33 mouse cellular contexts compared by ENCODE assay signal in genomic region chr10:105801147-105801546, GRCm38 (mm10). TPM values are rescaled to one million over a fixed set of nuclear protein-coding genes. Genes with fewer than 3 reads are reported as not detected.
DNase-seq lines count a peak whose midpoint lies in the region; ATAC-seq and TF ChIP-seq lines count a peak whose summit lies in the region.
"Had no signal": no experiment of that assay in that cellular context is flagged by ENCODE, and none has a peak within 500 bp of the region (broad histone marks: within the 10 kb centered on the region; RNA-seq: fewer than 3 reads in every experiment).

No protein-coding gene starts in this region.

- WGBS in forebrain, embryonic 12.5 days = 80% methylated on average over 6 of the region's 6 CpGs
- WGBS in forebrain, embryonic 16.5 days = 86% methylated on average over 6 of the region's 6 CpGs
- 40% methylated on average over 6 of the region's 6 CpGs for WGBS in kidney, embryonic 16.5 days
- WGBS in limb, embryonic 14.5 days = 16% methylated on average over 6 of the region's 6 CpGs
- WGBS in liver, postnatal 0 days (ENCODE audit: insufficient replicate concordance) = 86% methylated on average over 6 of the region's 6 CpGs

- H3K4me1 ChIP-seq in forebrain, embryonic 12.5 days = no peaks in the 10 kb centered on the region
- no peaks in the 10 kb centered on the region for H3K4me1 ChIP-seq in forebrain, embryonic 16.5 days (replicated peaks; ENCODE audit: control insufficient read depth, insufficient read depth, low read length)
- H3K4me1 ChIP-seq in kidney, embryonic 16.5 days (ENCODE audit: insufficient read depth, low read length) = no peaks in the 10 kb centered on the region
- H3K4me1 ChIP-seq in limb, embryonic 14.5 days (ENCODE audit: control insufficient read depth, insufficient read depth, low read length) = peaks cover 4% of the 10 kb centered on the region; the same call in 1 of the 2 replicates
- no peaks in the 10 kb centered on the region for H3K4me1 ChIP-seq in liver, postnatal 0 days (ENCODE audit: insufficient read depth)
- H3K4me1 ChIP-seq: embryonic facial prominence, embryonic 13.5 days; forebrain, embryonic 10.5 days; heart, embryonic 12.5 days; intestine, embryonic 15.5 days had no signal

- no peak overlapping the region for H3K4me3 ChIP-seq in forebrain, embryonic 12.5 days (replicated peaks)
- no peak overlapping the region for H3K4me3 ChIP-seq in forebrain, embryonic 16.5 days (replicated peaks; ENCODE audit: low read length)
- H3K4me3 ChIP-seq in kidney, embryonic 16.5 days (ENCODE audit: low read length) = no peak overlapping the region
- H3K4me3 ChIP-seq in limb, embryonic 14.5 days (replicated peaks; ENCODE audit: low read length) = no peak overlapping the region
- H3K4me3 ChIP-seq in liver, postnatal 0 days (ENCODE audit: low read depth, low read length) = no peak overlapping the region
- H3K4me3 ChIP-seq: embryonic facial prominence, embryonic 13.5 days; forebrain, embryonic 10.5 days; heart, adult 2 months; heart, embryonic 12.5 days; intestine, embryonic 15.5 days; layer of hippocampus, adult 2 months; left cerebral cortex, adult 2 months; liver, embryonic 12.5 days had no signal

- no peak for TF ChIP-seq EP300 in liver, postnatal 0 days (IDR thresholded peaks at IDR 0.05; ENCODE audit: low read depth)

- no peak overlapping the region for H3K9ac ChIP-seq in forebrain, embryonic 12.5 days
- no peak overlapping the region for H3K9ac ChIP-seq in forebrain, embryonic 16.5 days (replicated peaks; ENCODE audit: low read depth, low read length)
- no peak overlapping the region for H3K9ac ChIP-seq in kidney, embryonic 16.5 days (replicated peaks; ENCODE audit: low read length)
- no peak overlapping the region for H3K9ac ChIP-seq in limb, embryonic 14.5 days (ENCODE audit: low read depth, low read length, severe bottlenecking)
- H3K9ac ChIP-seq in liver, postnatal 0 days (replicated peaks) = no peak overlapping the region
- H3K9ac ChIP-seq: embryonic facial prominence, embryonic 13.5 days; forebrain, postnatal 0 days; heart, embryonic 12.5 days; hindbrain, embryonic 14.5 days; intestine, embryonic 15.5 days; liver, embryonic 12.5 days had no signal

- H3K27me3 ChIP-seq in forebrain, embryonic 12.5 days = no peaks in the 10 kb centered on the region
- H3K27me3 ChIP-seq in forebrain, embryonic 16.5 days (replicated peaks; ENCODE audit: control insufficient read depth, insufficient read depth, low read length) = no peaks in the 10 kb centered on the region
- H3K27me3 ChIP-seq in kidney, embryonic 16.5 days (ENCODE audit: insufficient read depth, low read length) = no peaks in the 10 kb centered on the region
- H3K27me3 ChIP-seq in limb, embryonic 14.5 days (ENCODE audit: control insufficient read depth, insufficient read depth, low read length) = no peaks in the 10 kb centered on the region
- no peaks in the 10 kb centered on the region for H3K27me3 ChIP-seq in liver, postnatal 0 days (ENCODE audit: insufficient read depth, low read length)
- H3K27me3 ChIP-seq: CH12.LX; embryonic facial prominence, embryonic 13.5 days; heart, embryonic 12.5 days; intestine, embryonic 15.5 days; liver, embryonic 12.5 days had no signal

- H3K9me3 ChIP-seq in forebrain, embryonic 12.5 days = no peaks in the 10 kb centered on the region
- H3K9me3 ChIP-seq in forebrain, embryonic 16.5 days (ENCODE audit: control insufficient read depth, low read length) = no peaks in the 10 kb centered on the region
- no peaks in the 10 kb centered on the region for H3K9me3 ChIP-seq in kidney, embryonic 16.5 days (ENCODE audit: low read length)
- no peaks in the 10 kb centered on the region for H3K9me3 ChIP-seq in limb, embryonic 14.5 days (ENCODE audit: control insufficient read depth, low read length)
- no peaks in the 10 kb centered on the region for H3K9me3 ChIP-seq in liver, postnatal 0 days (ENCODE audit: low read length)
- H3K9me3 ChIP-seq: embryonic facial prominence, embryonic 13.5 days; forebrain, embryonic 10.5 days; heart, embryonic 12.5 days; intestine, embryonic 15.5 days; liver, embryonic 12.5 days had no signal

- H3K27ac ChIP-seq in forebrain, embryonic 12.5 days = no peak overlapping the region
- H3K27ac ChIP-seq in forebrain, embryonic 16.5 days (ENCODE audit: low read length) = no peak overlapping the region
- no peak overlapping the region for H3K27ac ChIP-seq in kidney, embryonic 16.5 days (ENCODE audit: low read length)
- 0 out of 2 replicates have a peak overlapping the region, but pooled peaks have one; percentile 8 for H3K27ac ChIP-seq in limb, embryonic 14.5 days (replicated peaks; ENCODE audit: low read depth, low read length)
- no peak overlapping the region for H3K27ac ChIP-seq in liver, postnatal 0 days (ENCODE audit: low read depth)
- H3K27ac ChIP-seq: embryonic facial prominence, embryonic 13.5 days; forebrain, embryonic 10.5 days; heart, adult 2 months; hindbrain, embryonic 14.5 days; intestine, embryonic 15.5 days; layer of hippocampus, adult 2 months; left cerebral cortex, adult 2 months; liver, embryonic 12.5 days; macrophage had no signal

- TF ChIP-seq POLR2A in limb, embryonic 14.5 days (IDR thresholded peaks at IDR 0.05; ENCODE audit: borderline replicate concordance, extremely low read depth, insufficient read depth, insufficient read length) = no peak

- TF ChIP-seq CTCF in liver, postnatal 0 days (IDR thresholded peaks at IDR 0.05; ENCODE audit: low read depth) = no peak

- DNase-seq in kidney, postnatal 36 days = no peak
- peak; percentile 68 for DNase-seq in forelimb bud, embryonic 11.5 days (ENCODE audit: low read depth, low spot score)
- DNase-seq in limb, embryonic 14.5 days (ENCODE audit: low spot score) = peak; percentile 39
- no peak for DNase-seq in liver, postnatal 0 days
- DNase-seq: adrenal gland, adult 2 months; adrenal gland, postnatal 36 days; cerebellum, adult 18-20 months; cerebellum, postnatal 10 days; forebrain, postnatal 0 days; gastrocnemius, postnatal 14 days; heart, adult 2 months; heart, postnatal 4 days; kidney, adult 9 months; kidney, postnatal 25 days; lung, adult 18-20 months; retina, postnatal 1 day; right cerebral cortex, postnatal 14 days; thymus, postnatal 14 days had no signal

- H3K36me3 ChIP-seq in forebrain, embryonic 12.5 days (replicated peaks) = no peaks in the 10 kb centered on the region
- no peaks in the 10 kb centered on the region for H3K36me3 ChIP-seq in forebrain, embryonic 16.5 days (ENCODE audit: control insufficient read depth, insufficient read depth)
- no peaks in the 10 kb centered on the region for H3K36me3 ChIP-seq in kidney, embryonic 16.5 days (ENCODE audit: insufficient read depth, low read length)
- H3K36me3 ChIP-seq in limb, embryonic 14.5 days (ENCODE audit: control insufficient read depth, insufficient read depth, low read length) = no peaks in the 10 kb centered on the region
- H3K36me3 ChIP-seq in liver, postnatal 0 days (replicated peaks; ENCODE audit: insufficient read depth, low read length) = no peaks in the 10 kb centered on the region
- H3K36me3 ChIP-seq: embryonic facial prominence, embryonic 13.5 days; forebrain, embryonic 10.5 days; intestine, embryonic 15.5 days; liver, embryonic 12.5 days had no signal

- peak; percentile 23; the same call in 1 of the 2 replicates for ATAC-seq in forebrain, embryonic 12.5 days (ENCODE audit: low FRiP score)
- no peak for ATAC-seq in forebrain, embryonic 16.5 days
- peak; percentile 39; the same call in 1 of the 2 replicates for ATAC-seq in kidney, embryonic 16.5 days (ENCODE audit: low FRiP score, low TSS enrichment)
- 0 out of 2 replicates have a peak, but pooled peaks have one; percentile 30 for ATAC-seq in limb, embryonic 14.5 days (ENCODE audit: low FRiP score, low read depth)
- no peak for ATAC-seq in liver, postnatal 0 days
- ATAC-seq: activated CD4-positive, CD25-positive, alpha-beta regulatory T cell, adult 4 months; forebrain, postnatal 0 days; intestine, embryonic 15.5 days; liver, embryonic 12.5 days; lung, postnatal 0 days had no signal

- H3K4me2 ChIP-seq in forebrain, embryonic 12.5 days = no peak overlapping the region
- H3K4me2 ChIP-seq in forebrain, embryonic 16.5 days (ENCODE audit: low read length) = no peak overlapping the region
- no peak overlapping the region for H3K4me2 ChIP-seq in kidney, embryonic 16.5 days (replicated peaks; ENCODE audit: low read depth, low read length)
- H3K4me2 ChIP-seq in limb, embryonic 14.5 days (replicated peaks; ENCODE audit: low read depth, low read length, severe bottlenecking) = peak overlapping the region; percentile 15; the same call in 1 of the 2 replicates
- no peak overlapping the region for H3K4me2 ChIP-seq in liver, postnatal 0 days (ENCODE audit: low read depth, low read length)
- H3K4me2 ChIP-seq: embryonic facial prominence, embryonic 13.5 days; heart, embryonic 12.5 days; hindbrain, embryonic 14.5 days; intestine, embryonic 15.5 days; liver, embryonic 12.5 days had no signal

RNA-seq across cellular contexts. Expression of gene Ccdc59, which starts 39.7 kb away (rescaled TPM):
- 52.6 and 59.8 TPM in 2 replicates for polyA plus RNA-seq in forebrain, embryonic 12.5 days (2016; fragmentation: Nextera tagmentation; extraction: Ambion mirVana)
- 48.5 and 51.6 TPM in 2 replicates for polyA plus RNA-seq in forebrain, embryonic 16.5 days (2015; fragmentation: Nextera tagmentation; extraction: Ambion mirVana)
- 44.8 and 49.5 TPM in 2 replicates for polyA plus RNA-seq in kidney, embryonic 16.5 days (2015; fragmentation: Nextera tagmentation; extraction: Ambion mirVana)
- 21.4 and 32.4 TPM in 2 replicates for polyA plus RNA-seq in limb, embryonic 14.5 days (2012; rRNA removed)
- polyA plus RNA-seq in limb, embryonic 14.5 days (2014; fragmentation: Nextera tagmentation; extraction: Ambion mirVana) = 58.6 and 59.9 TPM in 2 replicates
- polyA plus RNA-seq in liver, postnatal 0 days (2015; fragmentation: Nextera tagmentation; extraction: Ambion mirVana) = 18.4 and 18.5 TPM in 2 replicates

RNA-seq across cellular contexts. Expression of gene Mettl25, which starts 40.0 kb away (rescaled TPM):
- 14.7 and 16.2 TPM in 2 replicates for polyA plus RNA-seq in forebrain, embryonic 12.5 days (2016; fragmentation: Nextera tagmentation; extraction: Ambion mirVana)
- polyA plus RNA-seq in forebrain, embryonic 16.5 days (2015; fragmentation: Nextera tagmentation; extraction: Ambion mirVana) = 13.4 and 13.7 TPM in 2 replicates
- polyA plus RNA-seq in kidney, embryonic 16.5 days (2015; fragmentation: Nextera tagmentation; extraction: Ambion mirVana) = 13.7 and 14.2 TPM in 2 replicates
- polyA plus RNA-seq in limb, embryonic 14.5 days (2012; rRNA removed) = 9.0 and 11.2 TPM in 2 replicates
- 13.1 and 13.2 TPM in 2 replicates for polyA plus RNA-seq in limb, embryonic 14.5 days (2014; fragmentation: Nextera tagmentation; extraction: Ambion mirVana)
- polyA plus RNA-seq in liver, postnatal 0 days (2015; fragmentation: Nextera tagmentation; extraction: Ambion mirVana) = 3.9 TPM in 2 replicates

Comparison
In these comparisons a context has a peak if more than half of its experiments do, and no peak if none do; other contexts are left out.
1. ATAC-seq: peak in forebrain, embryonic 12.5 days (single experiment), kidney, embryonic 16.5 days (single experiment) and limb, embryonic 14.5 days (single experiment); none in forebrain, embryonic 16.5 days (single experiment) and liver, postnatal 0 days (single experiment).
2. DNase-seq: peak in forelimb bud, embryonic 11.5 days (single experiment) and limb, embryonic 14.5 days (single experiment); none in kidney, postnatal 36 days (0 of 2) and liver, postnatal 0 days (single experiment).